Mouse (Mus musculus): ENCODE measurements at regions not wholly inside any gene's neighbourhood (a gene's known extent, or its start where the extent isn't known, plus 50 kb on each side); places are given as distances from the start of the nearest gene placed in this dataset.

GRCm38 (mm10) chr13:70336069-70336468 is 301.4 kb downstream of the Ice1 start:
- Histone ChIP-seq H3K4me2 (replicated peaks; ENCODE audit: low read depth, low read length) (no peak overlapping the region), H3K9ac (replicated peaks; ENCODE audit: low read depth, low read length) (no peak overlapping the region), H3K4me1 (ENCODE audit: control insufficient read depth, insufficient read depth, low read length) (no peaks in the 10 kb centered on the region), H3K4me3 (ENCODE audit: low read depth, low read length) (no peak overlapping the region), H3K27ac (ENCODE audit: low read length) (no peak overlapping the region), H3K27me3 (ENCODE audit: control insufficient read depth, insufficient read depth, low read length) (no peaks in the 10 kb centered on the region), H3K36me3 (ENCODE audit: control insufficient read depth, insufficient read depth, low read length) (no peaks in the 10 kb centered on the region), H3K9me3 (ENCODE audit: control insufficient read depth, low read depth, low read length) (no peaks in the 10 kb centered on the region)
- no peak for ATAC-seq (ENCODE audit: insufficient number of reproducible peaks, insufficient read depth, low FRiP score, low read depth)
- WGBS = 62% methylated on average over 4 of the region's 4 CpGs

GRCm38 (mm10) chr13:70340437-70340836 is 297.0 kb downstream of the Ice1 start:
- 59% methylated on average over 3 of the region's 3 CpGs for WGBS
- H3K4me1 ChIP-seq (ENCODE audit: control insufficient read depth, insufficient read depth, low read length) = no peaks in the 10 kb centered on the region
- ATAC-seq (ENCODE audit: insufficient number of reproducible peaks, insufficient read depth, low FRiP score, low read depth) = no peak

GRCm38 (mm10) chr13:70343191-70343734 is 294.2 kb downstream of the Ice1 start:
- WGBS = 95% methylated on average over 1 of the region's 1 CpGs
- no peak overlapping the region for H3K9ac ChIP-seq (replicated peaks; ENCODE audit: low read depth, low read length)
- no peaks in the 10 kb centered on the region for H3K36me3 ChIP-seq (ENCODE audit: control insufficient read depth, insufficient read depth, low read length)
- H3K9me3 ChIP-seq (ENCODE audit: control insufficient read depth, low read depth, low read length) = no peaks in the 10 kb centered on the region
- no peak for ATAC-seq (ENCODE audit: insufficient number of reproducible peaks, insufficient read depth, low FRiP score, low read depth)
- no peak overlapping the region for H3K4me2 ChIP-seq (replicated peaks; ENCODE audit: low read depth, low read length)
- H3K4me1 ChIP-seq (ENCODE audit: control insufficient read depth, insufficient read depth, low read length) = no peaks in the 10 kb centered on the region
- no peaks in the 10 kb centered on the region for H3K27me3 ChIP-seq (ENCODE audit: control insufficient read depth, insufficient read depth, low read length)
- H3K4me3 ChIP-seq (ENCODE audit: low read depth, low read length) = no peak overlapping the region
- no peak overlapping the region for H3K27ac ChIP-seq (ENCODE audit: low read length)

More at GRCm38 (mm10) chr13:70340437-70340836, 297.0 kb downstream of the Ice1 start:
- H3K27me3 ChIP-seq (ENCODE audit: control insufficient read depth, insufficient read depth, low read length) = no peaks in the 10 kb centered on the region
- no peaks in the 10 kb centered on the region for H3K36me3 ChIP-seq (ENCODE audit: control insufficient read depth, insufficient read depth, low read length)
- H3K4me2 ChIP-seq (replicated peaks; ENCODE audit: low read depth, low read length) = no peak overlapping the region
- no peak overlapping the region for H3K4me3 ChIP-seq (ENCODE audit: low read depth, low read length)
- H3K27ac ChIP-seq (ENCODE audit: low read length) = no peak overlapping the region
- no peak overlapping the region for H3K9ac ChIP-seq (replicated peaks; ENCODE audit: low read depth, low read length)
- H3K9me3 ChIP-seq (ENCODE audit: control insufficient read depth, low read depth, low read length) = no peaks in the 10 kb centered on the region

GRCm38 (mm10) chr13:70343911-70344310 is 293.5 kb downstream of the Ice1 start:
- no peaks in the 10 kb centered on the region for H3K36me3 ChIP-seq (ENCODE audit: control insufficient read depth, insufficient read depth, low read length)
- H3K9ac ChIP-seq (replicated peaks; ENCODE audit: low read depth, low read length) = no peak overlapping the region
- no peaks in the 10 kb centered on the region for H3K9me3 ChIP-seq (ENCODE audit: control insufficient read depth, low read depth, low read length)
- H3K4me3 ChIP-seq (ENCODE audit: low read depth, low read length) = no peak overlapping the region
- no peak overlapping the region for H3K27ac ChIP-seq (ENCODE audit: low read length)
- H3K27me3 ChIP-seq (ENCODE audit: control insufficient read depth, insufficient read depth, low read length) = no peaks in the 10 kb centered on the region
- no peak overlapping the region for H3K4me2 ChIP-seq (replicated peaks; ENCODE audit: low read depth, low read length)
- H3K4me1 ChIP-seq (ENCODE audit: control insufficient read depth, insufficient read depth, low read length) = no peaks in the 10 kb centered on the region
- WGBS = 52% methylated on average over 2 of the region's 2 CpGs
- ATAC-seq (ENCODE audit: insufficient number of reproducible peaks, insufficient read depth, low FRiP score, low read depth) = no peak

- Histone ChIP-seq H3K27me3 (ENCODE audit: control insufficient read depth, insufficient read depth, low read length) (no peaks in the 10 kb centered on the region), H3K9me3 (ENCODE audit: control insufficient read depth, low read depth, low read length) (no peaks in the 10 kb centered on the region), H3K4me3 (ENCODE audit: low read depth, low read length) (no peak overlapping the region), H3K4me1 (ENCODE audit: control insufficient read depth, insufficient read depth, low read length) (no peaks in the 10 kb centered on the region), H3K27ac (ENCODE audit: low read length) (no peak overlapping the region), H3K4me2 (replicated peaks; ENCODE audit: low read depth, low read length) (no peak overlapping the region), H3K36me3 (ENCODE audit: control insufficient read depth, insufficient read depth, low read length) (no peaks in the 10 kb centered on the region), H3K9ac (replicated peaks; ENCODE audit: low read depth, low read length) (no peak overlapping the region)
- 71% methylated on average over 5 of the region's 5 CpGs for WGBS
- ATAC-seq (ENCODE audit: insufficient number of reproducible peaks, insufficient read depth, low FRiP score, low read depth) = no peak
Observed at GRCm38 (mm10) chr13:70344311-70344710, 293.1 kb downstream of the Ice1 start.

- Histone ChIP-seq H3K27ac (ENCODE audit: low read length) (no peak overlapping the region), H3K9ac (replicated peaks; ENCODE audit: low read depth, low read length) (no peak overlapping the region), H3K4me2 (replicated peaks; ENCODE audit: low read depth, low read length) (no peak overlapping the region), H3K4me3 (ENCODE audit: low read depth, low read length) (no peak overlapping the region), H3K27me3 (ENCODE audit: control insufficient read depth, insufficient read depth, low read length) (no peaks in the 10 kb centered on the region), H3K4me1 (ENCODE audit: control insufficient read depth, insufficient read depth, low read length) (no peaks in the 10 kb centered on the region), H3K9me3 (ENCODE audit: control insufficient read depth, low read depth, low read length) (no peaks in the 10 kb centered on the region), H3K36me3 (ENCODE audit: control insufficient read depth, insufficient read depth, low read length) (no peaks in the 10 kb centered on the region)
- ATAC-seq (ENCODE audit: insufficient number of reproducible peaks, insufficient read depth, low FRiP score, low read depth) = no peak
- 86% methylated on average over 4 of the region's 4 CpGs for WGBS
Observed at GRCm38 (mm10) chr13:70348456-70348855, 289.0 kb downstream of the Ice1 start.

GRCm38 (mm10) chr13:70348965-70349364 is 288.5 kb downstream of the Ice1 start:
- Histone ChIP-seq H3K27ac (ENCODE audit: low read length) (no peak overlapping the region), H3K27me3 (ENCODE audit: control insufficient read depth, insufficient read depth, low read length) (no peaks in the 10 kb centered on the region), H3K9ac (replicated peaks; ENCODE audit: low read depth, low read length) (no peak overlapping the region), H3K4me2 (replicated peaks; ENCODE audit: low read depth, low read length) (no peak overlapping the region), H3K4me1 (ENCODE audit: control insufficient read depth, insufficient read depth, low read length) (no peaks in the 10 kb centered on the region), H3K9me3 (ENCODE audit: control insufficient read depth, low read depth, low read length) (no peaks in the 10 kb centered on the region), H3K4me3 (ENCODE audit: low read depth, low read length) (no peak overlapping the region), H3K36me3 (ENCODE audit: control insufficient read depth, insufficient read depth, low read length) (no peaks in the 10 kb centered on the region)
- ATAC-seq (ENCODE audit: insufficient number of reproducible peaks, insufficient read depth, low FRiP score, low read depth) = no peak
- WGBS = 46% methylated on average over 2 of the region's 2 CpGs

- no peaks in the 10 kb centered on the region for H3K36me3 ChIP-seq (ENCODE audit: control insufficient read depth, insufficient read depth, low read length)
- no peaks in the 10 kb centered on the region for H3K4me1 ChIP-seq (ENCODE audit: control insufficient read depth, insufficient read depth, low read length)
- no peak overlapping the region for H3K4me3 ChIP-seq (ENCODE audit: low read depth, low read length)
- no peaks in the 10 kb centered on the region for H3K9me3 ChIP-seq (ENCODE audit: control insufficient read depth, low read depth, low read length)
- H3K4me2 ChIP-seq (replicated peaks; ENCODE audit: low read depth, low read length) = no peak overlapping the region
- 80% methylated on average over 2 of the region's 2 CpGs for WGBS
- no peaks in the 10 kb centered on the region for H3K27me3 ChIP-seq (ENCODE audit: control insufficient read depth, insufficient read depth, low read length)
- no peak for ATAC-seq (ENCODE audit: insufficient number of reproducible peaks, insufficient read depth, low FRiP score, low read depth)
- H3K27ac ChIP-seq (ENCODE audit: low read length) = no peak overlapping the region
- no peak overlapping the region for H3K9ac ChIP-seq (replicated peaks; ENCODE audit: low read depth, low read length)
Observed at GRCm38 (mm10) chr13:70369647-70370046, 267.8 kb downstream of the Ice1 start.

- Histone ChIP-seq H3K4me2 (replicated peaks; ENCODE audit: low read depth, low read length) (no peak overlapping the region), H3K27ac (ENCODE audit: low read length) (no peak overlapping the region), H3K9me3 (ENCODE audit: control insufficient read depth, low read depth, low read length) (no peaks in the 10 kb centered on the region), H3K27me3 (ENCODE audit: control insufficient read depth, insufficient read depth, low read length) (no peaks in the 10 kb centered on the region), H3K4me1 (ENCODE audit: control insufficient read depth, insufficient read depth, low read length) (no peaks in the 10 kb centered on the region), H3K36me3 (ENCODE audit: control insufficient read depth, insufficient read depth, low read length) (no peaks in the 10 kb centered on the region), H3K9ac (replicated peaks; ENCODE audit: low read depth, low read length) (no peak overlapping the region), H3K4me3 (ENCODE audit: low read depth, low read length) (no peak overlapping the region)
- WGBS = 60% methylated on average over 6 of the region's 6 CpGs
- no peak for ATAC-seq (ENCODE audit: insufficient number of reproducible peaks, insufficient read depth, low FRiP score, low read depth)
Observed at GRCm38 (mm10) chr13:70380772-70381171, 256.7 kb downstream of the Ice1 start.
